Mouse (Mus musculus) myocyte (in vitro differentiated cells): ENCODE data around the gene Gm10644.
A peak's percentile ranks its signal among the peaks of the same experiment; 100 is the strongest.

Source experiments
- MAX ChIP-seq: IDR thresholded peaks from one replicate; pipeline ENCODE4 v1.6.1; 2011; ENCODE audit warnings: low read depth, mild to moderate bottlenecking, control low read depth
- MYOG ChIP-seq, 3 experiments: IDR thresholded peaks; one replicate each; pipeline ENCODE4 v1.6.1; 2011; ENCODE audit warnings: control low read depth in 2 of 3, low read depth in 2 of 3, mild to moderate bottlenecking in 2 of 3; ENCODE audit not compliant: insufficient read length in 2 of 3, control insufficient read depth in 1 of 3, insufficient read depth in 1 of 3
- POLR2A ChIP-seq: IDR thresholded peaks from one replicate; pipeline ENCODE4 v1.6.1; 2011; ENCODE audit warnings: low read depth, mild to moderate bottlenecking, control low read depth, moderate library complexity; ENCODE audit not compliant: insufficient read length
- REST ChIP-seq: IDR thresholded peaks from one replicate; pipeline ENCODE4 v1.6.1; 2011; ENCODE audit warnings: mild to moderate bottlenecking, control low read depth, moderate library complexity; ENCODE audit not compliant: insufficient read depth, insufficient read length
- TCF12 ChIP-seq: IDR thresholded peaks from one replicate; pipeline ENCODE4 v1.6.1; 2011; ENCODE audit warnings: mild to moderate bottlenecking, control low read depth; ENCODE audit not compliant: poor library complexity, insufficient read depth, severe bottlenecking
- USF1 ChIP-seq: IDR thresholded peaks from one replicate; pipeline ENCODE4 v1.6.1; 2011; ENCODE audit warnings: low read depth, mild to moderate bottlenecking, control low read depth, moderate library complexity

- TF ChIP-seq POLR2A = peak; percentile 84
- no peak for TF ChIP-seq TCF12
- TF ChIP-seq REST = no peak
- TF ChIP-seq MAX = no peak
- TF ChIP-seq USF1 = no peak
- TF ChIP-seq MYOG (IDR thresholded peaks at IDR 0.05; ENCODE audit: control insufficient read depth in 1 of 3, insufficient read depth in 1 of 3, insufficient read length in 2 of 3, low read depth in 2 of 3) = no peak
Measured at GRCm38 (mm10) chr8:83955106-83955957, at the start of gene Gm10644, which contains the start of gene Asf1b.
